Mouse (Mus musculus): ENCODE data around the gene Tmeff1. TPM values are rescaled to one million over a fixed set of nuclear protein-coding genes. Genes with fewer than 3 reads are reported as not detected.
"Not testable (repeated sequence)": the region's sequence is repeated elsewhere in the genome, so short reads cannot be mapped to it uniquely, and the experiment has no call there.

The Tmeff1 gene
- total RNA-seq, 2 experiments from 2014 or later: 118 to 124 TPM

DNA sequence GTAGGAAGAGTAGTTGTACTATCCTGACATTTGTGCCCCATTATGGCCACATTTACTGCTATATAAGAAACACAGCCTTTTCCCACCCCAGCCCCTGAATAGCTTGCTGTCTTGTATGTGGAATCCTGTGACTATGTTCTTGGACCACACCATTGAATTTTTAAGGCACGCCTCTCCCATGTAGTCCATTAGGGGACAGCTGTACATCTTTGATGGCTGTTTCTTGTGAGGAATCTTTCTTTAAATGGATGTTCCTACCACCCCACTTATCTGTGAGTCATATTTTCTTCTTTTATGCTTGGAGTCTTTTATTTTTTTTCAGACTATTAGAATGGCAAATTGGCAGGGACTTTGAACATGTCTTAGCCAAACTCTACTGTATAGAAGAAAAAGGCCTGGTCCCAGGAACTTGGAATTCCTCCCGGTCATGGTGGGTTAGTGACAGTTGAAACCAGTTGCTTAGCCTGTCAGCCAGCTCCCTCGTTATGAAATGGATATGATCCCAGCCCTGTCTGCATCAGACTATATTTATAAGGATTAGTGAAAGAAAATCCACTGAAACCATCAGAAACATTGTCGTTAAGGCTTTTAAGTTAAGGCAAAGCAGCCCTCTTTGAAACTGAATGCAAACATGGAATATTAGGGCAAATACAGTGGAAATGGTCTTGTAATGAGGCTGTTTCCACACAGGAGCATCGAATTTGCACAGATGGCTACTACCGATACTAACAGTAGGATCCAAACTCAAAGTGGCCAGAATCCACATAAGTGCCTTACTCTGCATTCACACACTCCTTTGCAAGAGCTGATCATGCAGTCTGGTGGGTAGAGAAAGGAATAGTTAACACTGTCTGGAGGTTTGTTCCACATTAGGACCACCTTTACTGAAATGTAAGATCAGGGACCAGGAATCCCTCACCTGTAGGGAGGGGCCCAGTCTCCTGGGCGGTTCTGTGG, 75.9 kb downstream of the Tmeff1 start:
- DNase-seq (ENCODE audit: low spot score in 2 of 2): no peak
- intact Hi-C loops (cut with DNase I): loop anchor here (5.0 kb wide), 1 partner anchor 74 kb away; the partner anchor contains the start of gene Tmeff1

DNA sequence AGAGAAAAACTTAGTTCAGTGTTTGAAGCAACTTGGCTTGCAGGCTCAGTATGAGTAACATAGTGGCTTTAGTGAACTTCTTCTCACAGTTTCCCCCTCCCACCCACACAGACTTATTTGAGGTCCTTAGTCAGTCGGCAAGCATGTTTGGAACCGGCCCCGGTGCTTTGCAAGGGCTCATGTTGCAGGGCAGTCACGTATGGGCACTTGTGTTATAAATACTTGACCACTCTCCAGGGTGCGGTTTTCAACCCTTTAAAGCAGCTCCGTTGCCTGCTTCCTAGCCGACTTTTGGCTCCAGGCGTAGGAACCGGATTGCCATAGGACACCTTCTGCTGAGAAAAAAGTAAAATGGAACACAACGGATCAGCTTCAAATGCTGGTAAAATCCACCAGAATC, 78.3 kb downstream of the Tmeff1 start, which contains the start of gene Cavin4:
TSS of gene Cavin4 (plus strand) at position 244 of the 400 bp plus-strand sequence.
- no peak for DNase-seq (ENCODE audit: low spot score in 2 of 2)
- intact Hi-C loops (cut with DNase I): loop anchor here (5.0 kb wide), 1 partner anchor 76 kb away; the partner anchor contains the start of gene Tmeff1

DNA sequence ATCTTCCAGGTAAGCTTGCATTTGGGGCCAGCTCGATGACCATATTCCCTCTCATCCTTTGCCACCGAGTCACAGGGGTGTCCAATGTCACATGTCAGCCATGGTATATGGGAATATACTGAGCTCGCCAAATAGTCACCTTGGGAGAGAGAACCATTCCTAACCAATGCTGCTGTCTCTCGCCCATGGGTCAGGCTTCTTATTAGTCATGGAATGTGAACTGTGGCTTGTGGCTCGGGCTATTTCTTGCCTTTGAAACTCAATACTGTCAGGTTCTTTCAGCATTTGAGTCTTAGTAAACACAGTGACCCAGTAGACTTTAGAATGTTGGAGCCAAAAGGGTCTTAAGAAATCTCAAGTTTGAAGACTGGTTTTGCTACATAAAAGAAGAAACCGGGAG, 79.0 kb downstream of the Tmeff1 start:
- intact Hi-C loops (cut with DNase I): loop anchor here (5.0 kb wide), 1 partner anchor 77 kb away; the partner anchor contains the start of gene Tmeff1
- no peak for DNase-seq (ENCODE audit: low spot score in 2 of 2)

DNA sequence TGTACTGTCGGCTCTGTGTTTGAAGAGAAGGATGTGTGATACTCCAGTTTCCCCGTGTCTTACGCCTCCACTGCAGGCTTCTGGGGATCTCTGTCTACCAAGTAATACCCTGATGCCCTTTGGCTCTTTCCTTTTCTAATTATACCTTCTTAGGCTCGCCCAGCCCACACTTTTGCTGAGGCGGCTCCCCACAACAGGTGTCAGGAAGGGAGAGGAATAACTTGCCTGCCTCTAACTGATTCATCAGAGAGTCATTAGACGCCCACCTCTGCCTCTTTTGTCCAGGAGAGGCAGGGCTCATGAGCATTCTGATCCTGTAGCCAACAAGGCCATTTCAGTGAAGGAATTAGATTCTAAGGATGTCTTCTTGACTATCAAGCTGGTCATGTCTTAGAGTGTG, 82.3 kb downstream of the Tmeff1 start:
- intact Hi-C loops (cut with DNase I): no loop called here
- no peak for DNase-seq (ENCODE audit: low spot score in 2 of 2)

DNA sequence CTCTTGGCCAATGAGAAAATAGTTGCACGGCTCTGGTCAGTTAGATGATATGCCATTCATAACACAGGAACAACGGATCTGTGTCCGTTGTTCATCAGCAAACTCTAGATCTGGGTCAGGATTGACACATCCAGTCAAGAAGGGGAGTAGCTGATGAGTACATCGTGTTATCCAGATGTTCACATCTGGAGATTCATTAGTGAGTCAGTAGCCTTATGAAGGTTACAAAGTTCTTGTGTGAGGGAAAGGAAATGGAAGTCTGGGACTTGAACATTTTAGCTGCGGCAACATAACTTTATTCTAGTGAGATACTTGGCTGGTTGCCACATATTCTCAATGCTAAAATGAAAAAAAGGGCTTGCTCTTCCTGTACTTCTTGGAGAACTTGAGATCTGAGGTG, 87.9 kb downstream of the Tmeff1 start:
- intact Hi-C loops (cut with DNase I): no loop called here

DNA sequence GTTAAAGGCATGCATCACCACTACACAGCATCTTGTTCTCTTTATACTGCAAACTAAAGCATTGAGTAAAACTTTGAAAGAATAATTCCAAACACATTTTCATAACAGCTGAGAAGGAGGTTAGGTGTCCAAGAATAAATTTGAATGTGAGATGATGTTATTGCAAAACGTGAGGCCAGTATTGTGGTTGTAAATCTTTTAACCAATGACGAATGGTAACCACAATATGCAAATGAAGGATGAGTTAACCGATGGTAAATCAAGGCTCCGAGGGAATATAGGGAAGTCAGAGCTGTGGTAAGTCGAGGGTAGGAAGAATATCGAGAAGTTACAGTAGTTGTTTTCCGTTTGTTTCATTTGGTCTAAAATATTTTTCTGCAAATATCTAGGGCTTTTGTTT, 89.4 kb downstream of the Tmeff1 start:
- intact Hi-C loops (cut with DNase I): no loop called here
- DNase-seq (ENCODE audit: low spot score in 2 of 2): no peak

More for the DNA sequence above, 87.9 kb downstream of the Tmeff1 start:
- no peak for DNase-seq (ENCODE audit: low spot score in 2 of 2)

DNA sequence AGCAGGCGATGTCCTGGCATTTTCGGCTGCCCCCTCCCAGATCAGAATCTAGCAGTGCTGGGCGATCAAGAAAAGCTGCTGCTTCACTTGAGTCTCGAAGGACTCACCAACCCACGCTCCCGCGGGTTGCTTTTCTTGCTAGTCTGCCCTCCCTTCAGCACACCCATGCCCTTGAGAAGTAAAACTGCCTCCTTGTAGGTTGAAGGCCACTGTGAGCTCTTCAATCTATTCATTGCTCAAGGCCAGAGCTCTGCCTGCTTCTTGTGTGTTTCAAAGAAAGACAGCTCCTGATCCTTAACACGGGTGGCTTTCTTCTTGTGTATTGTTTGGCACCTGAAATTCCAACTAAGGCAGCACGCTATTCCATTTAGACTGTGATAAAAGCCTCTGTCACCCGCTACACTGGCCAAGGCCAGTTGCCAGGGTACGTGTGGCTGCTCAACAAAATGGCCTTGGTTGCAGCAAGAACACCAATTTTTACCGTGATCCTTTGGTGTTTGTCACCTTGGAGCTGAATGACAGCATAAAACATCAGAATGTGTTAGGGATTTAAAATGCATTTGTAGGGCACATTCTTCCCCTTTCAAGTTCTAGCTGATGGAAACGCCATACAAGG, 91.7 kb downstream of the Tmeff1 start:
- intact Hi-C loops (cut with DNase I): no loop called here
- DNase-seq (ENCODE audit: low spot score in 2 of 2): no peak

DNA sequence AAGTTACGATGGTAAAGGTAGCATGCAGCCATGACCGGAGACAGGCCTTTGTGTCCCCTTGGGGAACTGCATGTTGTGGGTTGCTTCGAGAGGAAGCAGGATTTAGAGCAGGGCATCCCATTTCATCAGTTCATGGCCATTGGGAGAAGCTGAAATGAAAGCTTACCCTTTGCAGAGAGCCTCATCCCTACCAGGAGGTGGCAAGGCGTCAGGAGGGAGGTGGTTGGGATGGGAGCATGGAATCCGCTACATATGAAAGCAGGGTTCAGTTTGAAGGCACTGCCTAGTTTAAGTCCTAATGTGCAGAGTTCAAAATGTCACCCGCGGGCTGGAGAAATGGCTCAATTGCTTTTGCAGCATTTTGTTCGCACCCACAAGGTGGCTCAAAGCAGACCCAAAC, 92.3 kb downstream of the Tmeff1 start:
- DNase-seq (ENCODE audit: low spot score in 2 of 2): no peak
- intact Hi-C loops (cut with DNase I): no loop called here

DNA sequence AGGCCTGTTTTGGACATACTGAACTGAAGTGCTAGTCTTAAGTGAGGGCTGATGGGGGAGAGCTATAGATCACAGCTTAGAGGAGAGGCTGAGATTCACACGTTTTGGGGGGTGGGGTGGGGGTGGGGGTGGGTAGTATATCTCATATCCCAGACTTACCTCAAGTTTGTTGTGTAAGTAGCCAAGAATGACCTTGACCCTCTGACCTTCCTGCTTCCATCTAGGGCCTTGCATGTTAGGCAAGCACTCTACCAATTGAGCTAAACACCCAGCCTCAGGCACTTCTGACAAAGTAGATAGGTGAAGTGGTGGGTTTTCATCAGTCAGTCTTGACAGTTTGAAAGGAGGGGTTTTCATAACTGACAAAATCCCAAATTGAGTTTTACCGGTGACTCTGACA, 92.8 kb downstream of the Tmeff1 start:
- intact Hi-C loops (cut with DNase I): no loop called here
- no peak for DNase-seq (ENCODE audit: low spot score in 2 of 2)

DNA sequence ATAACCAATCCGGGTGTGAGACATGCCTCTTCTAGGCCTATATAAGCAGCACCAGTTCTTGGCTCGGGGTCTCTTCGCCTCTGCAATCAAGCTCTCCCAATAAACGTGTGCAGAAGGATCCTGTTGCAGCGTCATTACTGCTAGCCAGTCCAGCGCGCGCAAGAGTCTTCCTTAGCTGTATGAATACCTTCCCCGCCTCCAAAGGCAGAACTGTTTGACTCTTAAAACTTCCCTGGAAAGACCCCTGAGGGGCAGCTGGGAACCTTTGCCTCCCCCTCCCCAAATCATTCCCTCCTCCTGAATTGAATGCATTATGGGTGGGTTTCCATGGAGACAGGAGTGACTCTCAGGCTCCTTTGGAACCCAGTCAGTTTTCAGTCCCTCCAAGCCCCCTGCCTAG, 93.8 kb downstream of the Tmeff1 start:
- DNase-seq (ENCODE audit: low spot score in 2 of 2): no peak
- intact Hi-C loops (cut with DNase I): no loop called here

DNA sequence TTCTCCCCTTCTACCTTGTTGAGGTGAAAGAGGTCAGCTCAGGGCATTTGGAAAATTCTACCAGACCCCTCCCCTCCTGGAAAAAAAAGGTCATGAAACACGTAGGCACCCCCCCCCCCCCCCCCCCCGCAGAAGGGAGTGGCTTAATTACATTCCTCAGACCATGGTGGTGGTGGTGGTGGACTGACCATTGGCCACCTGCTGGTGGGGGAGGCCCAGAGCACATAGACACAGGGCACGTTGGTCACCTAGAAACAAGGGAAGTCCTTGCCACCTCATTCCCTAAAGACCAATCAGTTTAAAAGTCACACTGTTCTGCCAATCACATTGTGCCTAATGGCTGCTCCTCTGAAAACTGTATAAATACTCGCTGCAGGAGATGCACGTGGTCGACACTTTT, 94.8 kb downstream of the Tmeff1 start:
- DNase-seq (ENCODE audit: low spot score in 2 of 2): not testable (repeated sequence)
- intact Hi-C loops (cut with DNase I): loop anchor here (2.0 to 5.0 kb wide), 2 partner anchors 95 to 207 kb away; partner anchors contain the start of genes Tex10 and Tmeff1

DNA sequence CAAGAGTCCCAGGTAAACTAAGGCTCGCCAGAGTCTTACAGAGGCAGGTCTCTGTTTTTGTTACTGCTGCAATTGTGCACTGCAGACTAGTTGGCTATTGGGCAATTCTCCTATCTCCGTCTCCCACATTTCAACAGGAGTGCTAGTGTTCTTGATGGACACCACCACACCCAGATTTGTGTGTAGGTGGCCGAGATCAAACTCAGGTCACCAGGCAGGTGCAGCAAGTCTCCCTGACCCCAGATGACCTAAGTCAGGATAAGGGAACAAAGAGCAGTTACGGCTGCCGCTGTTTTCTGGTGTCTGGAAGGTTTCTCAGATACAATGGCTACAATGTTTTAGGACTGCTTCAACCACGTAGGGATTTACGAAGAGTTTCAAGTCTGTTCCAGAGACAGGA, 95.2 kb downstream of the Tmeff1 start:
- intact Hi-C loops (cut with DNase I): loop anchor here (2.0 to 5.0 kb wide), 2 partner anchors 95 to 208 kb away; partner anchors contain the start of genes Tex10 and Tmeff1
- DNase-seq (ENCODE audit: low spot score in 2 of 2): no peak

DNA sequence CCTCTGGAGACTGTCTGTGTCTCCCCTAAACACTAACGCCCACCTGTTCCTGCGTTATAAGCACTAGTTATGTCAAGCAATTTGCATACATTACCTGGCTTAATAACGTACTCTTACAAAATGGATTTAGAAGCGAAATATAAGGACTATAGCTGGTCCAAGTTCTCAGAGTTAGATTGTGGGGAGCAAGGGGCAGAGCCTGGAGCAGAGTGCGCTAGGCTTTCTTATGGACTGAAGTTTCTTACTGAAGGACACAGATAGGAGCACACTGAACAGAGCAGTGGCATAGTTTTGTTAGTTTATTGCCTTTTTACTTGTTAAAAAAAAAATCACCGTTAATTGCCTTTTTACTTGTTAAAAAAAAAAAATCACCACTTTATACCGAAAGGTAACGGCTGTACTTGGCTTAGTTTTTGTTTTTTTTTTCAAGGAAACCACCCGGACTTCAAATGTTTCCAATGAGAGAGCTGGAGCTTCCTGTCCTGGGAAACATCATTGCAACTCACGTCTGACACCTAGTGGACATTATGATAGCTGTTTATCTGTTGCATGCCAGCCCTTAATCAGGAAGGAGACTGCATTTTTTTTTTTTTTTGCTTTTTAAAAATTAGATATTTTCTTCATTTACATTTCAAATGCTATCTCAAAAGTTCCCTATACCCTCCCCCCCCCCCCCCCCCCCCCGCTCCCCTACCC, 95.8 kb downstream of the Tmeff1 start:
- peak; percentile 54 to 73 for DNase-seq (ENCODE audit: low spot score in 2 of 2)
- intact Hi-C loops (cut with DNase I): loop anchor here (2.0 to 5.0 kb wide), 2 partner anchors 96 to 208 kb away; partner anchors contain the start of genes Tex10 and Tmeff1

DNA sequence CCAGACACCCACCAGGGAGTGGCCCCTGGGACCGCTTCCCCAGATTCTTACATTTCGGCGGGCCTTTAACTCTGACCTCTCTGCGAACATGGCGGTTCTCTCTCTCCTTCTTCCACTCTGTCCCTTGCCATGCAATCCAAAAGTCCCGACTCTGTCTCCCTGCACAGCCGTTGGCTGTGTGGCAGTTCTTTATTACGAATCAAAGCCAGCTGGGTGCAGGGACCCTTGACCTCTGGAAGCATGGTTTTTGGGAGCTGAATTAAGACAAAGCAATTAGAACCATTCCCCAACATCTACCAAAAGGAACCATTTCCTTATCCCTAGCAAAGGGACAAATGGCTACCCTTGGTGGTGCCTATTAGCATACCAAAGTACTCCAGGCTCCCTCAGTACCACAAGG, 98.2 kb downstream of the Tmeff1 start:
- intact Hi-C loops (cut with DNase I): loop anchor here (5.0 kb wide), 1 partner anchor 211 kb away; the partner anchor contains the start of gene Tex10
- DNase-seq (ENCODE audit: low spot score in 2 of 2): no peak

DNA sequence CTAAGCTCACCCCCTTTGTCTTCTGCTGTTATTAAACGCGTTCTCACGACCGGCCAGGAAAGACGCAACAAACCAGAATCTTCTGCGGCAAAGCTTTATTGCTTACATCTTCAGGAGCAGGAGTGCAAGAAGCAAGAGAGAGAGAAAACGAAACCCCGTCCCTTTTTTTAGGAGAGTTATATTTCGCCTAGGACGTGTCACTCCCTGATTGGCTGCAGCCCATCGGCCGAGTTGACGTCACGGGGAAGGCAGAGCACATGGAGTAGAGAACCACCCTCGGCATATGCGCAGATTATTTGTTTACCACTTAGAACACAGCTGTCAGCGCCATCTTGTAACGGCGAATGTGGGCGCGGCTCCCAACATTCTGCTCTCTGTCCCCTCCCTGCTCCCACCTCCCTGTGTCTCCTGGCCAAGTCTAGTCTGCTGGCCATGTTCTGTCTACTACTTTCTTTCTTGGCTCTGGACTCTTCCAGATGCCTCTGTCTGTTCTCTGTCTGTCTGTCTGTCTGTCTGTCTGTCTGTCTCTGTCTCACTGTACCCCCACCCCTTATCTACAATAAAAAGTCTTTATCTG, 98.7 kb downstream of the Tmeff1 start:
- DNase-seq (ENCODE audit: low spot score in 2 of 2): peak in 1 of 2 experiments; percentile 59
- intact Hi-C loops (cut with DNase I): loop anchor here (5.0 kb wide), 1 partner anchor 211 kb away; the partner anchor contains the start of gene Tex10

DNA sequence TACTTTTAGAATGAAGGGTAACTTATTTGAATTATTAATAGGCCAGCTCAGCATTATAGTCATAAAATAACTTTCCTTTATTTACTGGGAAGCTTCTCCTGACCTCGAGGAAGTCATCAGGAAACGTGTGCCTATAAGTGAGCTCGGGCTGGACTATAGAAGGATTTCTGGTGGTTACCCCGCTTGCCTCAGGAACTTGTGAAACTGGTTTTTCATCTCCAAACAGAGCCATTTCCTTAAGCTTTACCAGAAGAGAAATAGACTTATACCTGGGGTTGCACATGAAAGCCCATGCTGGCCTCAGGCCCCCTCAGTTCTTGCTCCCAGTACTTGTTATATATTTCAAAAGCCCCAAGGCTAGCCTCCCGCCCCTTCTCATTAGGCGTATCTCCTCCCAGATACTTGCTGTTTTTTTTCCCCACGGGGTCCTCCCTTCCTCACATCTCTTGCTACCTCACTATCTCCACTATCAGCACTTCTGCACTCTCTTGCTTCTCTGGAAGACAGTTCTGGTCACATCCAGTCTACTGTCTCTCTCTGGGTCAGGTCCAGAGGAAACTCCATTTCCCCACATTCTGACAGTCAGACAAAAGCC, 99.7 kb downstream of the Tmeff1 start:
- intact Hi-C loops (cut with DNase I): loop anchor here (5.0 kb wide), 1 partner anchor 212 kb away; the partner anchor contains the start of gene Tex10
- no peak for DNase-seq (ENCODE audit: low spot score in 2 of 2)

DNA sequence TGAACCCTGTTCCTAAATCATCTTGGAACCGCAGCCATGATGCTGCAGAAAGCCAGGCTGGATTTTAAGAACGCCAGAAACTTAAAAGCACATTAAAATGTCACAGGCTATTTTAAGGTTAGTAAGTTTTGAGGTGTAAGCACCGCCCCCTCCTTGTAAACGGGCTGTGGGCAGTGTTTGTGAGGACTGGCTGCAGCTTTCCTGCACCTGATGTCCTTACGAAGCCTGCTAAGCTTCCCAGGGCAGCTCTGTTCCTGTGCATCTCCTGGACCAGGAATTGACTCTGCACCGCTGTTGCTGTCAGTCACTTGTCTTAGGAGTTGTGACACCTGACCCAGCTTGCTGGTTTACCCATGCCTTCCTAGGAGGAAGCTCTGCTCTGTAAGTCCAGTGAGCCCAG, 103.2 kb downstream of the Tmeff1 start:
- DNase-seq (ENCODE audit: low spot score in 2 of 2): peak in 1 of 2 experiments; percentile 64
- intact Hi-C loops (cut with DNase I): no loop called here

DNA sequence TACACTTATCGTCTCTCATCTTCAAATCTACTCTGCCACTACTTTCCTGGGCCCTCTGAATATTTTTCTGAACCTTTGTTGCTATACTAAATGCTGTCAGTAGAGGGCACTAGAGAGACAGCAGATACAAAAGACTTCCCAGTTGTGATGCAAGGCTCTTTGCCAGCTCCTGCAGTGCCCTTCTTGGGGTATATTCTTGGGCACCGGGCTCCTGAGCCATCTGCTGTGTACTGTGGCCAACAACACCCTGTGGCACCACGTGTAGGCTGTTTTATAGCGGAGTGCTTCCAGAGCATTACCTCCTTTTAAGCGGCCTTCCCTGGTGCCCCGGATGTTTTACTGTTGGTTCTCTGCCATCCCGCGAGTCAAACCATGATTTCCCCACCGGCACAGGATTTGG, 105.7 kb downstream of the Tmeff1 start:
- peak; percentile 62 to 84 for DNase-seq (ENCODE audit: low spot score in 2 of 2)
- intact Hi-C loops (cut with DNase I): loop anchor here (5.0 to 10.0 kb wide), 6 partner anchors 82 to 937 kb away; partner anchors contain the start of gene Plppr1

Data from left cerebral cortex, postnatal 25 days (tissue).